Mouse (Mus musculus): ENCODE data around the gene Iqck. TPM values are rescaled to one million over a fixed set of nuclear protein-coding genes. Genes with fewer than 3 reads are reported as not detected.

Gene Iqck
- total and polyA plus RNA-seq, 3 experiments: 0.39 to 0.68 (median 0.62) TPM

DNA sequence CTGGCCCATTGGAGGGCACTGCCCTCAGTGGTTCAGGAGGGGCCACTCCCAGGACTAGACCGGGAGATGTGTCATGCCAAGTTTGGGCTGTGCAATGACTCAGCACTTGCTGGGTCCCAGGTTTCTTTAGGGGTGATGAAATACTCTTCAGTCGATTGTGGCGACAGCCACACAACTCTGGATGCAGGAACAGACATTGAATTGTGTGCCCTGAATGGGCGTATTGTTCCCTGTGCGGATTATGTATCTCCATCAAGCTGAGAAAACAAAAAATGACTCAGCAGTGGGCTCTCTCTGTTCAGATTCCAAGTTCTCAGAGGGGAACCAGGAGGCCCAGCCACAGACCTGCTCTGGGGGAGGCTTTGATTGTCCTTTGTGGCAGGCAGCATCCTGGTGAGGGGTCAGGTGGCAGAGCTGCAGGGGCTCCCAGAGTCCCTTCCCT, 27.6 kb upstream of the Iqck start:
- dilution Hi-C loops (cut with MboI; ENCODE audit: extremely low pct_ligation_motif_present, extremely low pct_unique_long_range_greater_than_20kb, low sequenced_read_pairs): no loop called here

DNA sequence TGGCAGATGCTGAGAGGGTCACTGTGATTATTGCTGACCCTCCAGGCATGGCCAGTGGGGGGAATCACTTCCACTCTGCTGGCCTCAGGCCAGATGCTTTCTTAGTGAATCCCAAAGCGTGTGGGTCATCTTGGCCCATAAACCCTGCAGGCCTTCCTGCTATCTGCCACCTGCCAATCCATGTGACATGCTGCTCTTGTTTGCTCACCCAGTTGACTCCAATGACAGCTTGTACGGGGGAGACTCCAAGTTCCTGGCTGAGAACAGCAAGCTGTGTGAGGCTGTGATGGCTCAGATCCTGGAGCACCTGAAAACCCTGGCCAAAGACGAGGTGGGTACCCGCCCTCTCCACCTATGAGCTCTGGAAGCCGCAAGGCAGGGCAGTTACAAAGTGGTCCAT, 17.7 kb upstream of the Iqck start:
- peaks cover 64 to 98% of the 10 kb centered on the region in 2 experiments for H3K36me3 ChIP-seq (replicated peaks in 1 of 2; ENCODE audit: control insufficient read depth in 1 of 2, insufficient read depth in 1 of 2, low read length in 1 of 2)
- dilution Hi-C loops (cut with MboI; ENCODE audit: extremely low pct_ligation_motif_present, extremely low pct_unique_long_range_greater_than_20kb, low sequenced_read_pairs): no loop called here
- H3K4me3 ChIP-seq (replicated peaks in 1 of 3; ENCODE audit: low read depth in 2 of 3, low read length in 2 of 3, poor library complexity in 1 of 3): no peak overlapping the region
- TF ChIP-seq ZMIZ1 (IDR thresholded peaks at IDR 0.05; ENCODE audit: low read depth, low read length) (no peak), POLR2AphosphoS2 (IDR thresholded peaks at IDR 0.05; ENCODE audit: low read depth, low read length) (no peak), JUND (conservative IDR thresholded peaks at IDR 0.05; ENCODE audit: low read depth, low read length) (no peak), MEF2A (IDR thresholded peaks at IDR 0.05; ENCODE audit: borderline replicate concordance, low read depth, low read length) (no peak), TCF12 (IDR thresholded peaks at IDR 0.05; ENCODE audit: low read depth, low read length) (no peak), ETS1 (conservative IDR thresholded peaks at IDR 0.05; ENCODE audit: low read depth, low read length) (no peak), CHD2 (IDR thresholded peaks at IDR 0.05; ENCODE audit: low read length) (no peak), CTCF (conservative IDR thresholded peaks at IDR 0.05 in 1 of 2, IDR thresholded peaks at IDR 0.05 in 1 of 2; ENCODE audit: low read depth in 2 of 2, low read length in 2 of 2) (no peak), NELFE (IDR thresholded peaks at IDR 0.05; ENCODE audit: low read depth, low read length) (no peak)
- H3K27ac ChIP-seq (ENCODE audit: insufficient read depth, low read depth): no peak overlapping the region
- DNase-seq (ENCODE audit: extremely low read depth): no peak
- H3K79me2 ChIP-seq (replicated peaks; ENCODE audit: control insufficient read depth, extremely low read depth, insufficient read depth, poor library complexity, severe bottlenecking): no peaks in the 10 kb centered on the region
- H3K27me3 ChIP-seq (replicated peaks): no peaks in the 10 kb centered on the region
- in situ Hi-C loops (cut with MboI; ENCODE audit: low pct_ligation_motif_present, low pct_unique_long_range_greater_than_20kb, low sequenced_read_pairs): loop anchor here (10.0 kb wide), 1 partner anchor 63 kb away; no protein-coding TSS in a partner anchor
- no peak overlapping the region for H3K9ac ChIP-seq (ENCODE audit: insufficient read depth, low read depth)
- no peaks in the 10 kb centered on the region for H3K9me3 ChIP-seq (replicated peaks; ENCODE audit: low read length)
- peaks cover 0 to 3% of the 10 kb centered on the region in 2 experiments; a peak in 2 of 4 replicates for H3K4me1 ChIP-seq (ENCODE audit: control insufficient read depth in 1 of 2, insufficient read depth in 2 of 2)
- H3K4me2 ChIP-seq (ENCODE audit: insufficient read depth, low read depth, poor library complexity, severe bottlenecking): no peak overlapping the region

More for the DNA sequence above, 27.6 kb upstream of the Iqck start:
- no peak for TF ChIP-seq MYC (IDR thresholded peaks at IDR 0.05; ENCODE audit: low read depth, low read length)
- TF ChIP-seq ZMIZ1 (IDR thresholded peaks at IDR 0.05; ENCODE audit: low read depth, low read length): no peak
- no peak for TF ChIP-seq USF1 (IDR thresholded peaks at IDR 0.05; ENCODE audit: low read depth, low read length)
- no peak for TF ChIP-seq E2F4 (IDR thresholded peaks at IDR 0.05; ENCODE audit: insufficient replicate concordance, low read depth, low read length)
- TF ChIP-seq UBTF (IDR thresholded peaks at IDR 0.05; ENCODE audit: low read depth, low read length): no peak
- no peak for TF ChIP-seq SMC3 (IDR thresholded peaks at IDR 0.05; ENCODE audit: low read depth, low read length)
- TF ChIP-seq BHLHE40 (IDR thresholded peaks at IDR 0.05; ENCODE audit: low read depth, low read length): no peak
- no peak for TF ChIP-seq EP300 (IDR thresholded peaks at IDR 0.05; ENCODE audit: low read length)
- no peak for TF ChIP-seq USF2 (conservative IDR thresholded peaks at IDR 0.05; ENCODE audit: low read depth, low read length)
- TF ChIP-seq ZNF384 (IDR thresholded peaks at IDR 0.05; ENCODE audit: low read depth, low read length): no peak
- no peak for TF ChIP-seq GABPA (IDR thresholded peaks at IDR 0.05; ENCODE audit: insufficient replicate concordance, low read depth, low read length)
- TF ChIP-seq JUN (IDR thresholded peaks at IDR 0.05; ENCODE audit: insufficient read depth, low read depth, low read length): no peak
- TF ChIP-seq MAX (IDR thresholded peaks at IDR 0.05; ENCODE audit: low read length): no peak
- no peak for TF ChIP-seq SIN3A (IDR thresholded peaks at IDR 0.05; ENCODE audit: low read length)
- TF ChIP-seq MAFK (IDR thresholded peaks at IDR 0.05; ENCODE audit: insufficient replicate concordance, low read length): no peak
- TF ChIP-seq TCF12 (IDR thresholded peaks at IDR 0.05; ENCODE audit: low read depth, low read length): no peak
- TF ChIP-seq IRF4 (IDR thresholded peaks at IDR 0.05; ENCODE audit: low read depth, low read length): no peak
- TF ChIP-seq HCFC1 (IDR thresholded peaks at IDR 0.05; ENCODE audit: low read depth, low read length): no peak
- TF ChIP-seq JUND (conservative IDR thresholded peaks at IDR 0.05; ENCODE audit: low read depth, low read length): no peak
- Histone ChIP-seq H3K27me3 (replicated peaks) (no peaks in the 10 kb centered on the region), H3K27ac (ENCODE audit: insufficient read depth, low read depth) (no peak overlapping the region), H3K9me3 (replicated peaks; ENCODE audit: low read length) (no peaks in the 10 kb centered on the region), H3K79me2 (replicated peaks; ENCODE audit: control insufficient read depth, extremely low read depth, insufficient read depth, poor library complexity, severe bottlenecking) (no peaks in the 10 kb centered on the region), H3K4me1 (ENCODE audit: control insufficient read depth in 1 of 2, insufficient read depth in 2 of 2) (peaks cover 6 to 16% of the 10 kb centered on the region in 2 experiments), H3K36me3 (replicated peaks in 1 of 2; ENCODE audit: control insufficient read depth in 1 of 2, insufficient read depth in 1 of 2, low read length in 1 of 2) (peaks cover 30 to 90% of the 10 kb centered on the region in 2 experiments), H3K4me3 (replicated peaks in 1 of 3; ENCODE audit: low read depth in 2 of 3, low read length in 2 of 3, poor library complexity in 1 of 3) (no peak overlapping the region), H3K9ac (ENCODE audit: insufficient read depth, low read depth) (no peak overlapping the region), H3K4me2 (ENCODE audit: insufficient read depth, low read depth, poor library complexity, severe bottlenecking) (no peak overlapping the region)
- DNase-seq (ENCODE audit: extremely low read depth): no peak
- in situ Hi-C loops (cut with MboI; ENCODE audit: low pct_ligation_motif_present, low pct_unique_long_range_greater_than_20kb, low sequenced_read_pairs): no loop called here
